Mouse (Mus musculus): ENCODE data around the gene Mindy4b-ps. TPM values are rescaled to one million over a fixed set of nuclear protein-coding genes. Genes with fewer than 3 reads are reported as not detected.
A peak's percentile ranks its signal among the peaks of the same experiment; 100 is the strongest.

The Mindy4b-ps gene
- polyA plus RNA-seq, 1 experiment from 2014 or later = not detected

DNA sequence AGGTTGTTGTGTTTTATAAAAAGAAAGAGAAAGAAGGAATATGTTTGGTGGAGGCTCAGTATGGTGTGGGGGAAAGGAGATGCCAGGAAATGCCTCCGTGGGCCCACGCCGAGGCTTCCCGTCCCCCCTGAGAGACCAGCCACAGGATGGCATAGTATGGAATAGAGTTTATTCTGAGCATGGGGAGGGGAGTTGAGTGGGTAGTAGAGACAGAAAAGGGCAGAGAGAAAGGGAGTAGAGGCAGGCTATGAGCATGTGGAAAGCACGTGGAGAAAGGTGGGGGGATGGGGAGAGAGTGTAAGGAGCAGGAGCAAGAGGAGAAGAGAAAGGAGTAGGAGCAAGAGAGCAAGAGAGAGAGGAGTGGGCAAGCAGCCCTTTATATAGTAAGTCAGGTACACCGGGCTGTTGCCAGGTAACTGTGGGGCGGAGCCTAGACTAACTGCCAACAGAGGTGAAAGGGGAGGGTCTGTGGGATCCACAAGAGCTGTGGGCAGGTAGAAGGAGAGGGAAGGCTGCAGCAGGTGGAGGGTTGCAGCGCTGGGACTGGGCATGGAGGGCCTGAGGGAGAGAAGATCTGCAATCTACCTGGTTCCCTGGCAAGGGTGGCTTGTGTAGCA is 38.4 kb downstream of the Mindy4b-ps start:
- Histone ChIP-seq H3K9me3 (no peaks in the 10 kb centered on the region), H3K4me3 (no peak overlapping the region), H3K36me3 (no peaks in the 10 kb centered on the region), H3K27ac (replicated peaks) (no peak overlapping the region), H3K4me1 (replicated peaks) (no peaks in the 10 kb centered on the region), H3K27me3 (no peaks in the 10 kb centered on the region), H3K9ac (no peak overlapping the region), H3K4me2 (no peak overlapping the region)
- WGBS = 60% methylated on average over 8 of the region's 8 CpGs
- ATAC-seq (ENCODE audit: low FRiP score, low read depth) = peak; percentile 54; the same call in 1 of the 2 replicates

DNA sequence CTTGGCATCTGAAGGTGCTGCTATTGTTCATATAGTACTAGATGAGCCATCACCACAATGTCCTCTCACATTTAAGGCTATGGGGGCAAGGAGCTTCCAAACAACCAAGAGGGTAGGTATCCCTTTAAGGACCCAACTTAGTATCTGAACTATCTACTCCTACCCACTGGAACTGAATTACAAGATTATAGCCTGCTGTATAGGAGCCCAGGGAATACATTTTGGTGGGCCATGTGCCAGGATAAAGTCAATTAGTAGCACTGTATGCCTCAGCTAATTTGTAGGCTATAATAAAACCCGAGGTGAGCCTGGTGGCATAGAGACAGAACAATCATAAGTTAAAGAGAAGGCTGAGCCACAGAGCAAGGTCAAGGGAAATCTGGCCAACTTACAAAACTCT is 65.7 kb downstream of the Mindy4b-ps start:
- ATAC-seq (ENCODE audit: low FRiP score, low read depth) = no peak
- Histone ChIP-seq H3K27ac (replicated peaks) (no peak overlapping the region), H3K27me3 (no peaks in the 10 kb centered on the region), H3K9ac (no peak overlapping the region), H3K4me2 (no peak overlapping the region), H3K36me3 (no peaks in the 10 kb centered on the region), H3K4me3 (no peak overlapping the region), H3K4me1 (replicated peaks) (no peaks in the 10 kb centered on the region), H3K9me3 (no peaks in the 10 kb centered on the region)
- 51% methylated on average over 1 of the region's 1 CpGs for WGBS

DNA sequence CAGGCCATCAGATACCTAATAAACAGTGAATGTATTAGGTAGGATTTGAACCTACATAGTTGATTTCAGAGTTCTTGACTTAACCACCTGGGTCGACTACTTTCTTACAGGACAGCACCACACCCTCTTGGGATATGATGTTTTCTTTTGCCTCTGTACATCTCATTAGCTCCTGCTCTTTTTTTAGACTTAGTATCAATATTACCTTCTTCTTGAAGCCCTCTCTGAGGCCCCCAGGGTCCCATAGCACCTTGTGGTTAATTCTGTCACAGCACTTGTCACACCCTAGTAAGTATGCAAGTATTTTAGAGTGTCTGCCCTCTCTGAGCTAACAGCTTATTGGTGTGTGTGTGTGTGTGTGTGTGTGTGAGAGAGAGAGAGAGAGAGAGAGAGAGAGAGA is 66.3 kb downstream of the Mindy4b-ps start:
- no peak for ATAC-seq (ENCODE audit: low FRiP score, low read depth)
- no peak overlapping the region for H3K9ac ChIP-seq
- no peaks in the 10 kb centered on the region for H3K27me3 ChIP-seq
- no peak overlapping the region for H3K27ac ChIP-seq (replicated peaks)
- H3K4me3 ChIP-seq = no peak overlapping the region
- no peaks in the 10 kb centered on the region for H3K36me3 ChIP-seq
- no peak overlapping the region for H3K4me2 ChIP-seq
- H3K4me1 ChIP-seq (replicated peaks) = no peaks in the 10 kb centered on the region
- H3K9me3 ChIP-seq = no peaks in the 10 kb centered on the region
- 89% methylated on average over 1 of the region's 1 CpGs for WGBS

DNA sequence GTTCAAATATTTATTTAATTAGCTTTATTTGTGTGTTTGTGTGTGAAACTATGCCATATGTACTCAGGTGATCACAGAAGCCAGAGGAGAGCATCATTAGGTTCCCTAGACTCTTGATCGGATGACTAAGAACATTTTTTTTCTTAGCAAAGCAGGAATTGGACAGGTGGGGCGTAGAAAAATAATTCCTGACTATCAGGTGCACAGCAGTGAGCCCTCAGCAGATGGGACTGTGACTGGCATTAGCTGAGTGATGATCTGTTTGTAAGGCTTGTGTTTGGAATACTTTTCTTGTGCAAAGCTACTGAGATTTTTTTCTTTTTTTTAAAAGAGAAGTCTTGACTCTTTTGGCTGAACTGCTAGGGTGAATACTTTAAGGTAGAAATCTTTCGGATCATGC is 67.8 kb downstream of the Mindy4b-ps start:
- H3K36me3 ChIP-seq = no peaks in the 10 kb centered on the region
- H3K4me3 ChIP-seq = no peak overlapping the region
- H3K9me3 ChIP-seq = no peaks in the 10 kb centered on the region
- H3K27me3 ChIP-seq = no peaks in the 10 kb centered on the region
- 84% methylated on average over 3 of the region's 3 CpGs for WGBS
- H3K4me2 ChIP-seq = no peak overlapping the region
- no peak overlapping the region for H3K9ac ChIP-seq
- no peak for ATAC-seq (ENCODE audit: low FRiP score, low read depth)
- H3K4me1 ChIP-seq (replicated peaks) = no peaks in the 10 kb centered on the region
- no peak overlapping the region for H3K27ac ChIP-seq (replicated peaks)

DNA sequence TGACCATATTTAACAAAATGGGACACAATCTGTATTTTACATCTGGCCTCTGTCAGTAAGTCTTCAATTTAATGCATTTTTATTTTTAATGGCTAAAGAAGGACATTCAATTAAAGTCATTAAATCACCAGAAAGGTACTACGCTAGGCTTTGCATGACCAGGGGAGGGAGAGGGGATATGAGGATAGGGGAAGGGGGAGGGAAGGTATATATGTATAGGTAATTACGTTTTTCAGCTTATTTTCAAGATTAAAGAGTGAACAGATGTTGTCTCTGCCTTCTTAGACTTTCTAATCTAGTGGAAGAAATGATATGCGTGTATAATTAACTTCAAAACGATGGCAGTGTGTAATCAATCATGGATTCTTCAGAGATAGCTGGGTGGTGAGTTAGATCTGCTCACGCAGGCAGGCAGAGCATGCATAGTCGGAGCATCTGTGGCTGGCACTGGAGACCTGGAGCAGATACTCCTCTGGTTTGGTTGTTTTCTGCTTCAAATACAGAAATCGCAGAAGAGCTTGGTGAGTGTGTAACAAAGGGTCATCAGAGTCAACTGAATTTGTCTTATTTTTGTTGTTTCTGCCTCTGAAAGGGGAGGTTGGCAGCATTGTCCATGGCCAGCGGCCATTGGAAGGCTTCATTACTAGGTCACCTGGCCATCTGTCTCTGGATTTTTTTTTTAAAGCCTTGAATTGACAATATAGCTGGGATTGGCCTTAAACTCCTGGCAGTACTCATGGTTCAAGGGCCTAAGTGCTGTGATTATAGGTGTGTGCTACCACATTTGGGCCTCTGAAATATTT is 70.1 kb downstream of the Mindy4b-ps start:
- no peak overlapping the region for H3K9ac ChIP-seq
- H3K36me3 ChIP-seq = no peaks in the 10 kb centered on the region
- no peak overlapping the region for H3K4me3 ChIP-seq
- WGBS = 61% methylated on average over 8 of the region's 8 CpGs
- peak; percentile 56; the same call in 1 of the 2 replicates for ATAC-seq (ENCODE audit: low FRiP score, low read depth)
- H3K27ac ChIP-seq (replicated peaks) = no peak overlapping the region
- H3K4me1 ChIP-seq (replicated peaks) = no peaks in the 10 kb centered on the region
- H3K4me2 ChIP-seq = no peak overlapping the region
- no peaks in the 10 kb centered on the region for H3K27me3 ChIP-seq
- no peaks in the 10 kb centered on the region for H3K9me3 ChIP-seq

DNA sequence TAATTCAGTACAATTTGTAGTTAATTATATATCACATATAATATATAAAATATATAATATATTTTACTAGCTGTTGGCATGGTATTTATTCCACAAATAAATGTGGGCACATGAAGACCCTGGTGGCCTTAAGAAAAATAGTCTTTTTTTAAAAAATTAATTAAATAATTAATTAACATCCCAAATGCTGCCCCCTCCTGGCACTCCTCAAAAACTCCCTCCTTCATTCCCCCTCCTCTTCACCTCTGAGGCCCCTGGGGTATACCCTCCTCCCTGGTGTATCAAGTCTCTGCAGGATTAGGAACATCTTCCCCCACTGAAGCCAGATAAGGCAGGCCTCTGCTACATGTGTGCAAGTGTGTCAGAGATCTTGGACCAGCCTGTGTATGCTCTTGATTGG is 73.4 kb downstream of the Mindy4b-ps start:
- Histone ChIP-seq H3K9ac (no peak overlapping the region), H3K4me1 (replicated peaks) (no peaks in the 10 kb centered on the region), H3K27ac (replicated peaks) (no peak overlapping the region), H3K4me3 (no peak overlapping the region), H3K9me3 (no peaks in the 10 kb centered on the region), H3K27me3 (no peaks in the 10 kb centered on the region), H3K36me3 (no peaks in the 10 kb centered on the region), H3K4me2 (no peak overlapping the region)
- ATAC-seq (ENCODE audit: low FRiP score, low read depth) = no peak

DNA sequence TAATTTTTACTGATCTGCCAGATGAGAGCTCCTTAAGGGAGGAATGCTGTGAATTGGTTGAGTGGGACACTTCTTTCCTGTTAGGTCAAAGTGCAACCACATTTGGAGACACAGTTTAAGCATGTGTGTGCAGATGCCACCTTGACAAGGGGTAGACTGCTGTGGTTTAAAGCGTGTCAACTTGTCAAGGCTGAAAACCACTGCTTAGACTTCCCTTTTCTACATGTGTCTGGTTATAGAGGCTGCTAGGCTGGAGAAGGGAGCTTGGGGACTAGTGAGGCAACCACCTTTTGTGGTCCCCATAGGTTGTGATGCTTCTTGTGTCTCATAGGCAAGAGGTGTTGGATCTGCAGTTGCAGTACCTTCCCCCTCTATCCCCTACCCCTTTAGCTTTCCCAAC is 74.2 kb downstream of the Mindy4b-ps start:
- WGBS = 100% methylated on average over 1 of the region's 1 CpGs
- H3K4me2 ChIP-seq = no peak overlapping the region
- no peaks in the 10 kb centered on the region for H3K36me3 ChIP-seq
- ATAC-seq (ENCODE audit: low FRiP score, low read depth) = no peak
- H3K9me3 ChIP-seq = no peaks in the 10 kb centered on the region
- H3K4me1 ChIP-seq (replicated peaks) = no peaks in the 10 kb centered on the region
- H3K4me3 ChIP-seq = no peak overlapping the region
- H3K27me3 ChIP-seq = no peaks in the 10 kb centered on the region
- H3K9ac ChIP-seq = no peak overlapping the region
- no peak overlapping the region for H3K27ac ChIP-seq (replicated peaks)

DNA sequence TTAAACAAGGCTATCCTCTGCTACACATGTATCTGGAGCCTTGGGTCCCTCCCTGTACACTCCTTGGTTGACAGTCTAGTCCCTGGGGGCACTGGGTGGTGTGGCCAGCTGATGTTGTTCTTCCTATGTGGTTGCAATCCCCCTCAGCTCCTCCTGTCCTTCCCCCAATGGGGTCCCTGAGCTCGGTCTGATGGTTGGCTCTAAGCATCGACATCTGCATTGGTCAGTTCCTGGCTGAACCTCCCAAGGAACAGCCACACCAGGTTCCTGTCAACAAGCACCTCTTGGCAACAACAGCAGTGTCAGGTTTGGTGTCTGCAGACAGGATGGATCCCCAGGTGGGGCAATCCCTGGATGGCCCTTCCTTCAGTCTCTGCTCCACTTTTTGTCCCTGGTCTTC is 82.6 kb downstream of the Mindy4b-ps start:
- 62% methylated on average over 2 of the region's 2 CpGs for WGBS
- H3K27ac ChIP-seq (replicated peaks) = no peak overlapping the region
- peaks cover 5% of the 10 kb centered on the region; the same call in 1 of the 2 replicates for H3K4me1 ChIP-seq (replicated peaks)
- H3K9ac ChIP-seq = no peak overlapping the region
- no peaks in the 10 kb centered on the region for H3K9me3 ChIP-seq
- H3K36me3 ChIP-seq = no peaks in the 10 kb centered on the region
- no peak overlapping the region for H3K4me3 ChIP-seq
- H3K4me2 ChIP-seq = no peak overlapping the region
- no peak for ATAC-seq (ENCODE audit: low FRiP score, low read depth)
- no peaks in the 10 kb centered on the region for H3K27me3 ChIP-seq

Other genes starting within 250 kb of the Mindy4b-ps start
- 25.2 and 26.4 TPM in 2 replicates for gene Selenot, start 245.7 kb downstream of the Mindy4b-ps start, polyA plus RNA-seq (2015; fragmentation: Nextera tagmentation; extraction: Ambion mirVana)
- 0.23 and 0.28 TPM in 2 replicates for gene Erich6, start 185.1 kb downstream of the Mindy4b-ps start, polyA plus RNA-seq (2015; fragmentation: Nextera tagmentation; extraction: Ambion mirVana)
- gene Siah2, start 129.9 kb downstream of the Mindy4b-ps start, polyA plus RNA-seq (2015; fragmentation: Nextera tagmentation; extraction: Ambion mirVana) = 10.8 and 10.9 TPM in 2 replicates
- gene Clrn1, start 63.0 kb upstream of the Mindy4b-ps start, polyA plus RNA-seq (2015; fragmentation: Nextera tagmentation; extraction: Ambion mirVana) = 3.0 and 3.4 TPM in 2 replicates
- gene Med12l, start 183.5 kb upstream of the Mindy4b-ps start, polyA plus RNA-seq (2015; fragmentation: Nextera tagmentation; extraction: Ambion mirVana) = 4.2 and 5.3 TPM in 2 replicates

All from hindbrain, embryonic 15.5 days (tissue).